Mouse (Mus musculus) adrenal gland, adult 18-20 months (tissue): ENCODE measurements around the gene Lrrc27. TPM values are rescaled to one million over a fixed set of nuclear protein-coding genes. Genes with fewer than 3 reads are reported as not detected.

Experiments
- DNase-seq, 2 experiments: peaks; one replicate each; pipeline ENCODE4 v3.0.0; 2021 to 2022; ENCODE audit warnings: low spot score in 2 of 2
- total RNA-seq, 2 experiments: library from RNA; stranded (reverse); gene quantifications; 1 replicate in 1 of 2; 2 replicates in 1 of 2; pipeline ENCODE4 v1.2.3; 2021

The Lrrc27 gene
- total RNA-seq, 2 experiments from 2014 or later = 8.1 to 14.7 TPM

DNA sequence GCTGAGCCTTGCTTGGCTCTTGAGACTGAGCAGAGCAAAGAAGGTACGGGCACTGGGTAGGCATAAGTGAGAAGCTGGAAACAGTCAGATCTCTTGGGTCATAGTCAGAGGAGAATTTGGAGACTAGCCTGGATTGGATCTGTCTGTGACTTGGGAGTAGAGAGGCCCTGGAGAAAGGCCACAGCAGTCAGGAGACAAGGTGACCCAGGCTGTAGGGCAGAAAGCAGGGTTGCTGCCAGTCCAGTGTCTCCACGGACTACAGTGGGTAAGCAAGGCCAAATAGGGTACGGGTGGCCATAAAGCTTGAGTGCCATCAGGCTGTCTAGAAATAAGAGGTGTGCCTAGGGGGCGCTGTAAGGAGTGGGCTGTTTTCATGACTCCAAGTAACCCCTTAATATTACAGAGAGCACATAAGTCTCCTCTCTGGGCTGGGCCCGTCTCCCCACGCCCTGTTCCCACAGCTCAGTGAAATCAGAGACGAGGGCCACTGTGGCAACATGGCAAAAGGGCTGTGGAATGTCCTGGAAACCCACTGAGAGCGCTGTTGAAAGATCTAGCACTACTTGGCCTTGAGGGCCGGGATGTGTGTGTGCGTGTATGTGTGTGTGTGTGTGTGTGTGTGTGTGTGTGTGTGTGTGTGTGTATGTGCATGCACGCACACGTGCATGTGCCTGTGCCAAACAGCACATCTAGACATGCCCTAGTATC lies 23.0 kb downstream of the Lrrc27 start:
- DNase-seq = no peak

DNA sequence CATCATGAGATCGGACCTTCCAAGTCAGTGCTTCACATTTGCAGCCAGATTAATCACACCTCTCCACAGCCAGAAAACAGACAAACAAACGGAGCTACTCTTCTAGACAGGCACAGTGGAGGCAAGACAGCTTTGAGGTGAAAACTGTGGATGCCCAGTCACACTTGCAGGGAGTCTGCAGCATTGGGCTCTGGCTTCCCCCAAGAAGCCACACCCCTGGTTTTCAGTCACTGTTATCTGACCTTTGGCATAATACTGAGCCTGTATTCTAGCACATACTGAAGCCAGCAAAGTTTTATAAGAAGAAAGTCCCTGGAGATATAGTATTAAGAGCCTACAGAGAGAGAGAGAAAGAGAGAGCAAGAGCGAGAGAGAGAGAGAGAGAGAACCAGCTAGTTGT lies 26.6 kb downstream of the Lrrc27 start:
- DNase-seq = no peak

DNA sequence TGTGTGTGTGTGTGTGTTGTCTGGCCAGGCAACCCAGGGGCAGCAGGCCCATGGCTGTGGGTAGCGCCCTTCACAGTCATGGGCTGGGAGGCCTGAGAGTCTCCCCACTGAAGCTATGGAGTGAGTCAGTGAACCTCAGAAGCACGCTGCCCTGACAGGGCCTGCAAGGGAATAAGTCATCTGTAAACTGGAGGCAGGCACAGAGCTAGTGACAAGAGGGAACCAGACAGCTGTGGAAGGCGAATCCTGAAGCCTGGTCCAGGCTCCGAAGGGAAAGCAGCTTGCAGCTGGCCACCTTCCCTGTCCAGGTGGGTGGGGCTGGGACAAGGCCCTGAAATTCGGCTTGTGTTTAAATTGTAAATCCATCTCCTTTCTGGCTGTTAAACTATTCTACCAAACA lies 33.3 kb downstream of the Lrrc27 start:
- DNase-seq = peak in 1 of 2 experiments; percentile 35

DNA sequence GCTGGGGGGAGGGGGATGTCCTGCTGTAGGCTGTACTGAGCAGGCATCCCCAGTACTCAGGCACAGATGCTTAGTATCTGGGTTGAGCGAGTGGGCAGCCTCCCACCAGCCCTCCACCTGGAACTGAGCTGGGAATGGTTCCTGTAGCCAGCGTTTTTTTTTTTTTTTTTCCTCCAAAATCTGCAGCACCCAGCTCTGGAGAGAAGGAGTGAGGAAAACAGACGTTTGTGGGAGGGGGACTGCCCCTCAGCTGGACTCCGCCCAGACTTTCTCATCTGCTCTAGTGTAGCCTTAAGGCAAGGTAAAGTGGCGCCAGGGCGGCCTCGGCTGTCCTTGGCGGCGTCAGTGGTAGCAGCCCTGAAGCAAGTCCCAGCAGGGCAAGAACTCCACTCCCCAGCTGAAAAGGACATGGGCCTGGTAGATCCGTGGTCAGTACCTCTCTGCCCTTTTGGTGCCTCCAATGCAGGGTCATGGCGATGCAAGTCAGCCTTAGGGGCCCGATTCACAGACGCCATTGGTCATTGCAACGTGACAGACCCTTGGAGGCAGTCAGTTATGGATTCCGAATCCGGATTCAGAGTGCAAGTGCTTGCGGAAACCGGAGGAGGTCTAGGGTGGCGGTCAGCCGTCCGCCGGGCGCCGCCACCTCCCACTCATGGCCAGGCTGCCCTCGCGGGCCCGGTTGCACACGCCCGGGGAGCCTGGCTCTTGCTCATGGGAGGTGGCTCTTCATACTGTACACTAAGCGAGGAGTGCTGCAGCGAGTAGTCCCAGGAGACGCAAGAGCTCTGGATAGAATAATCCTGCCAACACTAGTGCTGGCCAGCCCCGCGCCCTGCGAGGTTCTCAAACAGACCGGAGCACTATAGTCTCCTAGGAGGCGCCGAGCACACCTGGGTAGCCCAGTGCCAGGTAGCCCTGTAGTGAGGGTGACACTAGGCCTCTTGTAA lies 34.4 kb downstream of the Lrrc27 start:
- DNase-seq = peak in 1 of 2 experiments; percentile 60

DNA sequence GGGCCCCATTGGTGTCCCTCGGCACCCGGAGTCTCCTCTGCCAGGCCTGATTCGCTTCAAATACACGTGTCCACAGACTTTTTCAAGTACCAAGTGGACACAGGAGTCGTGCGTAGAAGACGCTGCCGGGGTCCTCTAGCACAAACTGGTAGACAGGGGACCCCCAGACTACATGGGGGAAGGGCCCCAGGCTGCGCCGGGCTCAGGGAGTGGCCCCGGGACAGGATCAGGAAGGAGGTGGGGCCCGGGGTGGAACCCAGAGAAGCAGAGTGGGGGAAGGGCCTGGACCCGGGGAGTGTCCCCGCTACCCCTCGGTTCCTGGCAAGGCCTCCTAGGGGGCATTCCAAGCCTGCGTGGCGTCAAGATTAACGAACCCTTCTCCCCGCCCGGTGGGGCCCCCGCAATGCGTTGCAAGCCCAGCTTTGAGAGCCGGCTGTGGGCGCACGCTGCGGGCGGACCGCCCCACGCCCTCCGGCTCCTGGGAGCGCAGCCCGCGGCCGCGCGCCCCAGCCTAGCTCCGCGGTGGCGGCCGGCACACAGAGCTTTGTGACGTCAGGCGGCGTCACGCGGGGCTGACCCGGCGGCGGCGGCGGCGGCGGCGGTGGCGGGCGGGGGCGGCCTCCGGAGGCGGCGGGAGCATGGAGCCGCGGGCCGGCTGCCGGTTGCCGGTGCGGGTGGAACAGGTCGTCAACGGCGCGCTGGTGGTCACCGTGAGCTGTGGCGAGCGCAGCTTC lies 35.3 kb downstream of the Lrrc27 start, which contains the start of gene Pwwp2b:
Pwwp2b (plus strand) TSS at position 602 of the 734 bp plus-strand sequence.
- peak; percentile 91 for DNase-seq

DNA sequence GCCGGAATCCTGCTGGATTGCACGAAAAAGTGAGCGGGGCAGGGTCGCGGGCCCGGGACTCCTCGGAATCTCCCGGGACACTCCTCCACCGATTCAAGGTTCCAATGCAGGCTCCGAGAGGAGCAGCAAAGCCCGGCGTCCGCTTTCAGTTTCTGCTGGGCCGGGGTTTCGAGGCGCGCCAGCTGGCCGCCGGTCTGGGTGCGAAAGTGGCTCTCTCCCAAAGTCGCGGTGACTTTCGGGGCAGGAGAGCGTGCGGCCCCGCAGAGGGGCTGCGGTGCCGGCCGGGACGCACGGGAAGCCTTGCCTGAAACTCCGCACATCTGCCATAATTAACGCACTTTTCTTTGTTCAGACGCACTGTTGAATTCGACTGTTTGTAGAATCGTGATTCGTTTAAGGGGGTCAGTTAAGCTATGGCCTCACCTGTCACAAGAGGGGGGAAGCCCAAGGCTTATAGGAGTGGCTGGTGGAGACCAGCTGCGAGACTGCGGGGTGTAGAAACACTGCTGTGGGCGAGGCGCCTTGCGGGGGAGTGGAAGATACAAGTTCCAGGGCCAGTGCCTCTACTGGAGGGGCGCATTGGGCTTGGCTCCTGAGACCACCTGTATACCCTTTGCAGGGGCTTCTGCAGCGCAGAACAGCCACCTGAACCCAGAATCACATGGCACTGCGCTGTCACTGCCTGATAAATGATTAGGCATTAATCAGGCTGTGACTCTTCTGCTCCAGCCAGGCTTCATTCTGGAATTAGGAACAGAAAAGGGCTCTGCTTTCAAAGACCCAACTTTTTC lies 36.0 kb downstream of the Lrrc27 start:
- DNase-seq = peak in 1 of 2 experiments; percentile 47

DNA sequence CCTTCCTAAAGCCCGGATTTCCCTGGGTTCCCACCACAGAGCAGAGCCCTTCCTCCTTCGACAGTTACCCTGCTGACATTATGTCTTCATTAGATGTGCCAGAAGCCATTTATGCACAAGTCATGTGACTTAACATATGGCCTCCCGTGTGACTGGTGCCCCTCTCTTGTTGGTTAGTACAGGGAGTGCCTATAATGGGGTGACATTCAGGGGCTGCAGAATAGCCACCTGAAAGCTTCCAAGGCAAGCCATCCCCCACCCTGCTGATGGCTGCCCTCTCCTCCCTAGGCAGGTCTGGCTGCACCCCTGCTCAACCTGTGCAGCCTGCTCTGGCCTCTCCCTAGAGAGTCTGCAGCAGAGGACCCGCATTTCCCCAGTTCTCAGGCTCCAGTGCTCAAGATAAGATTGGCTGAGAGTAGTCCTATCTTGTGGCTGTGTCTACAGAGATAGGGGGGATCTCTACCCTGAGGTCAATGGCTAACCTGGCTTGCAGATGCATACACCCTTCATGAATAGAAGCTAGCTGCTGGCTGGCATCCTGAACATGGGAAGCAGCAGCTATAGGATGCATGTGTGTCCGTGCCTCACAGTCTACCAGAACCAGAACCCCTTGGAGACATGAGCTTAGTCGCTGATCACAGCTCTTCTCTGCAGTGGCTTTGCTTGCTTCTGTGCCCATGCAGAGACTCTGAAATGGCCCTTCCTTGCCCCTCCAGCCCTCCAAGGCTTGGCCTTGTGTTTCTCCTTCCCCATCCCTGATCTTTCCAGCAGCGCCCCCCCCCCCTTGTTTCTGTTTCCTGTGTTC lies 36.8 kb downstream of the Lrrc27 start:
- DNase-seq = no peak

DNA sequence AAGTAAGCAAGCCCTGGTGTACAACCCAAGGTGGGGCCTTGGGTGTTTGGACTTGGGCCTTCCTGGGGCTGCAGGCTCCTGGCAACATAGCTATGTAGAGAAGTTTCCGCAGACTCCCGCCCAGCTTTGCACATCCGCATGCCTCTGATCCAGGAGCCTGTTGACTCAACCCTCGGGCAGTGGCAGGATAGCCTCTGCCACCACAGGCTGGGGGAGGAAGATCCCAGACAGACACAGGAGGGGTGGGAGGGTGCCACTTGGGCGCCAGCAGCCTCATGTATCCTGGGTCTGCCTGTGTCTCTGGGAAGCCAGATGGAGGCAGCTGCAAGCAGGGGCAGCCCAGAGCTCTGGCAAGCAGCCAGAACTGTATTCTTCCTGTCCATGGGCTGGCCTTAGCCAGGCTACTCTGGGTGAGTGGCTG lies 39.1 kb downstream of the Lrrc27 start:
- DNase-seq = peak; percentile 48 to 54

DNA sequence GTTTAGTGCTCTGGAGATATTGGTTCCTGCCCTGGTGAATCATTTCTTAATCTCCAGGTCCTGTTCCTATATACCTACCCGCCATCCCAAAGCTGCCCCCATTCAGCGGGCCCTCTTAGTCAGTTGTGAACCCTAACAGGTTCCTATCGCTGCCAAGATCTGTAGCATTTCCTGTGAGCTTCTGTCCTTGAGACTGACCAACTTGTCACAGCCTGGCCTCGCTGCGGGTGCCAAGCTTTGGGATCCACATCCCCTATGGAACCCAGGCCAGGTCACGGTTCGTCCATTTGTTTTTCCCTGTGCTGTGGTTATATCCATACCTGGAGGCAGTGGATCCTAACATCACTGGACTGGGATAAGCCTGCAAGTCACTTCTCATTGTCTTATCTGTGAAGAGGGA lies 39.8 kb downstream of the Lrrc27 start:
- DNase-seq = no peak

DNA sequence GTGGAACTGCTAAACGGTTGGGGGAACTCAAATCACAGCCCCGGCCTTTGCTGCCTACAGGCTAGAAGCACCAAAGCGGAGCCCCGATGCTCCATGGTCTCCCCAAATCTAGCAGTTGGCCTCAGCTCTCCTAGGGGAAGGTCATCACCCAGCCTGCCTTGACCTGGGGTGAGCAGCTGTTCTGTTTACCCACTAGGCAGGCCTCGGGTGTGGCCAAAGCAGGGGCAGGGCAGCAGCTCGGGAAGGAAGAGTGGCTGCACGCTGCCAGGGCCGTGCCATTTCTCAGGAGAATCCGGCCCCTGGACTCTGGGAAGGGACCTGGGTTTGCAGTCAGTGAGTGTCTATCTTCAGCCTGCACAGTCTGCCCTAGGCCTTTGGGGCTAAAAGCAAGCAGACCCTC lies 40.2 kb downstream of the Lrrc27 start:
- DNase-seq = peak in 1 of 2 experiments; percentile 41

DNA sequence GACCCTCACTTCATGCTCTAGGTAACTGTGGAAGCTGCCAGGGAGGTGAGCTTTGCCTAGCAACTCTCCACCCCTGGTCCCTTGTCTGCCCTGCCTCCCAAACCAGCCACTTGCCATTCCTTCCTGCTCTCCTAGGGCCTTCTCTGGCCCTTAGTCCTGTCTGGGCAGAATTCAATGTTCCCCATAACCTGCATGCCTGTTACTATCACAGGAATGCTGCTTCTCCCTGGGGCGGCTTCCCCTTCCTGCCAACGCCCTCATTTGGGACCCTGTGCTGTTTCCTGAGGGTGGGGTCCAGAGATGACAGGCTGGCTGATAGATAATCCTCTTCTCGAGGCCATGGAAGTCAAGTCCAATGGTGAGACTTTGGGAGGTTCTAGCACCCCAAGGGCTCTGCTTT lies 40.7 kb downstream of the Lrrc27 start:
- DNase-seq = no peak

DNA sequence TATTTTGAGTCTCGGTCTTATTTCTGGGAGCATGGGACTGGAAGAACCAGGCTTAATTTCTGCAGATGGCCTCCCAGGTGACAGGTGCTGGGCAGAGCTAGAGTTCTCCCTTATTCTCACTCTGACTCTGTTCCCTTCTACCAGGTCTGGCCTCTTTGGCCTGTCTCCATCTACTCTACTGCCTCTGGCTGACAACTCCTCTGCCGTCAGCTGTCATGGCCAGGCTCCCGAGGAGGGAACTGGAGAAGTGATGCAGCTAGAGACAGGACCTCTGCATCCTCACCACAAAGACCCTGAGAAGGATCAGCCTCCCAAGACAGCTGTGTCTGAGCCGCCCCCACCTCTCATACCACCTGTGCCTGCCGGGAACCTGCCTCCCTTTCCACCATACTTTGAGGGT lies 41.8 kb downstream of the Lrrc27 start:
- DNase-seq = no peak

DNA sequence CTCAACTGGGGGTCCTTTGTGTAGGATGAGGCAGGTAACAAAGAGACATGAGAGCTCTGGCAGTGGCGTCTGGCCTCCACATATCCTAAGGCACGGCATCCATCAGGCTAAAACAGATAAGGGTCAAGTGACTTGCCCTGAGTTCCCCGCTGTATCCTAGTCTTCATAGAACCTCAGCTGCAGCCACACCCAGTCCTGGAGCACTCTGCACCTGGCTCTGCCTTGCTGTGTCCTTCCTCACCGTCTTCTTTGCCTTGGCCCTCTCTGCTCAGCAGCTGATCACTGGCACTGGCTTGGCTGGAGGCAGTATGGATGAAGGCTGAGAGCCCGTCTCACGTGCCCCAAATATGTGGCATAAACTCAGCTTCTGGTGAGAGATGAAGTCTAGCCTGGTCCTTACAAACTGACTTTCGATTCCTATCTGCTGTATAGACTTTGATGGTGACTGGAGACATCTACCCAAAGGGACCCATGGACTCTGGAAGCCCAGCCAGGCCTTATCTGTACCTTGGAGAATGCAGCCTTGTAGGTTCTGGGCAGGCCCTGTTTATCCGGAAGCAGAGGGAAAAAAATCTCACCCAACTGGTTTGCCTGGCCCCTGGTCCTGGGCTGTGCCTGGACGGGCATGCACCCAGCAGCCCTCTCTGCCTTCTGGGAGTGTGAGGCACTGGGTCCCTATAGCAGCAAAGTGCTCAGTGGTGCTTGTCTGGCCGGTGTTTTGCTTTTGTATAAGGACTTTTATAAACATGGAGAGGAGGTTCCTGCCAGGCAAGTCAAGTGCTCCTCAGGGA lies 45.2 kb downstream of the Lrrc27 start:
- DNase-seq = no peak

DNA sequence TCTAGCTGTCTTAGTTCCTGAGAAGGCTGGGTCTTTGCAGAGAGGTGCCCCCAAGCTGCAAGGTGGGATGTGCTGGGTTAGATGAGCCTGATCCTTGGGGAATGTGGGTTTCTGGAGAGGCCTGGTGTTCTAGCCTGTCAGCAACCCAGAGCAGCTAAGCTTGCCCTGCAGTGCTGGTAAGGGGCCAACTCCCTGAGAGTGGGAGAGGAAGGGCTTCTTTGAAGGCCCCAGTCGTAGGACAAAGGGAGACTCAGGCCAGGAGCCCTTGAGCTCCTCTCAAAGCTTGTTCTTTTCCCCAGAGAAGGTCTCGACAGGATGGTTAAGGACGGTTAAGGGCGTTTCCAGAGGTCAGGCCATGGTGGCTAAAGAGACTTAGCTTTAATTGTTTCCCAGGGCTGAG lies 51.5 kb downstream of the Lrrc27 start:
- no peak for DNase-seq

DNA sequence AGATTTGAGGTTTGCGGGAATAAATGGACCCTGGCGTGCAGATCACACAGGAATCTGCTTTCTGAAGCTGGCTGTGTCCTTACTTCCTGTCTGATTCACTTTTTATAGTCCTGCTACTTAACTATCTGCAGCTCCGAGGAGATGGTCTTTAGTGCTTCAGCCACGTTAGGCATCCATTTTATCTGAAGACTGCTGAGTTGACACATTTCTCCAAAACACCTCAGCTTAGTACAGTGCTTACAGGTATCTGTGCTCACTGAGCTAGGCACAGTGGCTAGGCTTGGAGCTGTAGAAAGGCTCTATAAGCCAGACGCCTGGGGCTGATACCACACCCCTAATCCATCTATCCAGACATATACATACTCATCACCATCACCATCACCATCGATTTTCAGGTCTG lies 52.8 kb downstream of the Lrrc27 start:
- DNase-seq = no peak

DNA sequence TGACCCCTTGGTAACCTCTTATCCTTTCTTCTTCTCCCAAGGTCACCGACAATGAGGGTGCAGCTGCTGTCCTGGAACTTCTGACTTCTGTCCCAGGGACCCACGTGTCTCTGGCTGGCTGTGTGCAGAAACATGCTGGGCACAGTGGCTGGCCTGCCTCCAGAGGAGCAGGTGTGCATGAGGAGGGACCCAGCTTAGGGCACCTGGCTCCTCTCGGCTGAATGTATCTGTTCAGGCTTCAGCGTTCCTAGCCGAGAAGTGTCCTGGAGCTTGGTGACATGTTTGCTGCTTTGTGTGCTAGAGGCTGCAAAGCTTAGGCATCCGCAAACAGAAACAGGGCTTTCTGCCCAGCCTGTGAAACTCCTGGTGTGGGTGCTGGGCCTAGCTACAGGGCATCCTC lies 53.6 kb downstream of the Lrrc27 start:
- no peak for DNase-seq

DNA sequence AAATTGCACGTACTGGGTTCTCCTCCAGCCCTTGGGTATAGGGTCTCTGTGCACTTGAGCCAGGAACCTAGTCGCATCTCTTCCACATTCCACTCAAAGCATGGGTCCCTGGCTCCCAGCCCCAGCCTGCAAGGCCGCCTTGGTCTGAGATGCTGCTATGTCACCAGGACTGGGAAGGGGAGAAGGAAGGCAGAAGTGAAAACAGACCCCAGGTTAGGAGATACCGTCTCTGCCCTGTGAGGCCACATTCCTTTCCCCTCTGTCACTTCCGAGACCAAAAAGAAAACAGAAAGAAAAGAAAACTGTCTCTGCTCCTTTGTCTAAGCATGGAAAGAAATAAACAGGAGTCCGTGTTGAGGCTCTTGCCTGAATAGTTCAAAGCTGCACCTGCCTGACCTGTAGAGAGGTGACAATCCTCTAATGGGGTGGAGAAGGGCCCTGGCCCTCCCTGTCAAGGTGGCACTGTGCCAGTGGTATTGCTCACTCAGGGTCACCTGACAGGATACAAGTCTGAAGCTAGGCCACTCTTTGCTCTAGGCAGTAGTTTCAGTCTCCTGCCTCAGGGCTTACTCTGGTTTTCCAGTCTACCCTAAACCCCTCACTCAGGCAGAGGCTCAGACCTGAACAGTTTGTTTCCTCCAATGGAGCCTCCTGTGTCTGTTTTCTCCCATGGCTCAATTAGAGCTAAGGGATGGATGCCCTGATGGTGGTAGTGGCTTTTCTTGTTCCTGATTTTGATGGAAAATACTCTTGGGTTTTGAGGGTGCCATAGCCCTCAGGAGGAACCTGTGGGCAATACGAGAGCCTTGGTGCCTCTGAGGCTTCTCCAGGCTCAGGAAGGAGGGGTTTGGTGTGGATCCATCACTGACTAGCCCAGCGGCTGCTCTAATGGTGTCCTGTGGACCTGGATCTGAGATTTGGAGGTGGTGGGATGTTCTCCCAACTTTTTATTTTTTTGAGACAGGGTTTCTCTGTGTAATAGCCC lies 54.4 kb downstream of the Lrrc27 start:
- DNase-seq = peak in 1 of 2 experiments; percentile 60

DNA sequence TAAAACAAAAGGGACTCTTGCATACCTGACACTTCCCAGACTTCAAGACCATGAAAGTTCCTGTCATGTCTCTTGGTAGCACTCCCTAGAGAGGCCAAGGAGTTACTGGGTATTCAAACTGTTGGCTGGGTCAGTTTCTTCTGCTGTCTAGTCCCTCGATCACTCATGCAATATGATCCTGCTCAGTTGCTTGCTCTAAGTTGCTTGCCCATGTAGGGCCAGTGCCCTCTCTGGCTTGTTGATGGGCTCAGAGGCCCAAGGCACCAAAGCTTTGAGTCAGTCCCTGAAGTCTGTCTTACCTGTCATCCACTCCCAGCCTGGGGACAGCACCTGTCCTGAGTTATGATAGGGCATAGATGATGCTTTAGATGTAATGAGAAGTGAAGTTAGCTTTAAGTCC lies 58.0 kb downstream of the Lrrc27 start:
- DNase-seq = no peak
